ENCODE assay signal across 8 mouse cellular contexts in genomic region chr17:83872806-83873348, GRCm38 (mm10). TPM values are rescaled to one million over a fixed set of nuclear protein-coding genes. Genes with fewer than 3 reads are reported as not detected.
DNase-seq lines count a peak whose midpoint lies in the region; ATAC-seq lines count a peak whose summit lies in the region.

No protein-coding gene starts in this region.

- no peaks in the 10 kb centered on the region for H3K4me1 ChIP-seq in midbrain, embryonic 11.5 days (ENCODE audit: control insufficient read depth, insufficient read depth, low read length)

- no peak overlapping the region for H3K4me2 ChIP-seq in midbrain, embryonic 11.5 days

- no peak overlapping the region for H3K4me3 ChIP-seq in midbrain, embryonic 11.5 days (ENCODE audit: low read depth, low read length)

- intact Hi-C loops in left cerebral cortex, postnatal 14 days (cut with DNase I), result loop anchor here (5.0 kb wide), 1 partner anchor 509 kb away; no protein-coding TSS in a partner anchor

- H3K27ac ChIP-seq in midbrain, embryonic 11.5 days (ENCODE audit: low read depth, low read length), result no peak overlapping the region

- no peak overlapping the region for H3K9ac ChIP-seq in midbrain, embryonic 11.5 days (ENCODE audit: low read length)

- no peaks in the 10 kb centered on the region for H3K9me3 ChIP-seq in midbrain, embryonic 11.5 days (ENCODE audit: control insufficient read depth, low read length)

- peak; percentile 69 to 88 for DNase-seq in adrenal gland, adult (ENCODE audit: inconsistent age in 2 of 2, low spot score in 1 of 2)
- peak; percentile 95 for DNase-seq in embryo, embryonic 10.5 days (ENCODE audit: low spot score)
- DNase-seq in gastrocnemius, postnatal 25 days, result peak; percentile 73
- peak; percentile 86 to 90 for DNase-seq in left cerebral cortex, postnatal 14 days (ENCODE audit: low spot score in 2 of 2)
- peak; percentile 99 for DNase-seq in midbrain, embryonic 11.5 days (ENCODE audit: low spot score, missing footprints)
- peak; percentile 82 for DNase-seq in right cerebral cortex, postnatal 4 days
- peak; percentile 72 for DNase-seq in yolk sac, embryonic 10.5 days (ENCODE audit: low spot score)

- 25% methylated on average over 14 of the region's 14 CpGs for WGBS in midbrain, embryonic 11.5 days

- no peaks in the 10 kb centered on the region for H3K27me3 ChIP-seq in midbrain, embryonic 11.5 days (ENCODE audit: control insufficient read depth, insufficient read depth, low read length)

- H3K36me3 ChIP-seq in midbrain, embryonic 11.5 days (ENCODE audit: control insufficient read depth, insufficient read depth, low read length), result no peaks in the 10 kb centered on the region

- ATAC-seq in inflammation-experienced regulatory T-cells, adult 6 months, result peak; percentile 95
- peak; percentile 72 for ATAC-seq in midbrain, embryonic 11.5 days (ENCODE audit: low FRiP score)

RNA-seq across cellular contexts. Expression of gene Haao, which starts 25.1 kb away (rescaled TPM):
- not detected for total RNA-seq in gastrocnemius, postnatal 25 days (2021)
- 1 to 10 TPM in 2 of 3 experiments, under 1 TPM in 1; 0.89 to 4.4 (median 1.1) TPM for polyA plus RNA-seq in inflammation-experienced regulatory T-cells, adult 6 months (2017; shearing (Covaris generic))
- under 1 TPM in 1 of 2 experiments, not detected in 1; 0.36 TPM for total RNA-seq in left cerebral cortex, postnatal 14 days (2021)
- 0.22 TPM in 1 of 2 replicates, not detected in the other for polyA plus RNA-seq in midbrain, embryonic 11.5 days (2014; fragmentation: Nextera tagmentation; extraction: Ambion mirVana)
